ENCODE assay signal across 19 mouse cellular contexts in the genomic region with DNA sequence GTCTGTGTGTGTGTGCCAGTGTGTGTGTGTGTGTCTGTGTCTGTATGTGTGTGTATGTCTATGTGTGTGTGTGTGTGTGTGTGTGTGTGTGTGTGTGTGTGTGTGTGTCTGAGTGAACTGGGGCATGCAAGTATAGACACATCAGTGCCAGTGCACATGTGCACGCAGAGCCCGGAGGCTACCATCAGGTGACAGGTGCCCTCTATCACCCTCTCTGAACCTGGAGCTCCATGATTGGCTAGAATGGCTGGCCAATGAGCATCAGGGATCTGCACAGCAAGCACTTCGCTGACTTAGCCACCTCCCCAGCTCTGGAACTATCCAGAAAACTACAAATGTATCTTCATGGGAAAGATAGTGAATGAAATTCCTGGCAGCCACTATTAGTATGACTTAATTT.
"Had no signal": no experiment of that assay in that cellular context is flagged by ENCODE, and none has a peak within 500 bp of the region (broad histone marks: within the 10 kb centered on the region; RNA-seq: fewer than 3 reads in every experiment).

No protein-coding gene starts in this region.

- H3K4me3 ChIP-seq: liver, embryonic 13.5 days; lung, embryonic 15.5 days; megakaryocyte, embryonic 14.5 days; midbrain, embryonic 10.5 days; neural tube, embryonic 12.5 days; neural tube, embryonic 15.5 days had no signal

- H3K27me3 ChIP-seq: liver, embryonic 13.5 days; lung, embryonic 15.5 days; megakaryocyte, embryonic 14.5 days; neural tube, embryonic 12.5 days; neural tube, embryonic 15.5 days had no signal

- H3K36me3 ChIP-seq: lung, embryonic 15.5 days; midbrain, embryonic 10.5 days; neural tube, embryonic 12.5 days; neural tube, embryonic 15.5 days had no signal

- H3K27ac ChIP-seq: liver, embryonic 13.5 days; lung, embryonic 15.5 days; midbrain, embryonic 10.5 days; neural tube, embryonic 12.5 days; neural tube, embryonic 15.5 days had no signal

- H3K4me2 ChIP-seq: liver, embryonic 13.5 days; lung, embryonic 15.5 days; neural tube, embryonic 12.5 days; neural tube, embryonic 15.5 days had no signal

- H3K4me1 ChIP-seq: neural tube, embryonic 12.5 days had no signal

- H3K9ac ChIP-seq: liver, embryonic 13.5 days; lung, embryonic 15.5 days; neural tube, embryonic 12.5 days; neural tube, embryonic 15.5 days had no signal

- DNase-seq: kidney, adult 18-20 months; kidney, adult 9 months; kidney, postnatal 14 days; kidney, postnatal 4 days; liver, embryonic 13.5 days; lung, adult 18-20 months; lung, postnatal 10 days; lung, postnatal 36 days; midbrain, embryonic 14.5 days; right cerebral cortex, adult 18-20 months; right cerebral cortex, postnatal 14 days; right cerebral cortex, postnatal 4 days had no signal

- H3K9me3 ChIP-seq: lung, embryonic 15.5 days; neural tube, embryonic 12.5 days; neural tube, embryonic 15.5 days had no signal

- ATAC-seq: inflammation-experienced regulatory T-cells, adult 6 months; intestine, embryonic 16.5 days had no signal
